Mouse (Mus musculus) CH12.LX (cell line): ENCODE measurements around the gene Galk1.

Experiments used
- EP300 ChIP-seq: IDR thresholded peaks from 2 replicates; pipeline ENCODE4 v1.6.1; 2011; ENCODE audit warnings: low read length, improper control_type of control experiment
- MAFK ChIP-seq: IDR thresholded peaks from 2 replicates; pipeline ENCODE4 v1.6.1; 2011; ENCODE audit warnings: low read length, improper control_type of control experiment; ENCODE audit not compliant: insufficient replicate concordance
- USF2 ChIP-seq: conservative IDR thresholded peaks from 2 replicates; pipeline ENCODE4 v1.6.1; 2011; ENCODE audit warnings: low read depth, low read length, improper control_type of control experiment

DNA sequence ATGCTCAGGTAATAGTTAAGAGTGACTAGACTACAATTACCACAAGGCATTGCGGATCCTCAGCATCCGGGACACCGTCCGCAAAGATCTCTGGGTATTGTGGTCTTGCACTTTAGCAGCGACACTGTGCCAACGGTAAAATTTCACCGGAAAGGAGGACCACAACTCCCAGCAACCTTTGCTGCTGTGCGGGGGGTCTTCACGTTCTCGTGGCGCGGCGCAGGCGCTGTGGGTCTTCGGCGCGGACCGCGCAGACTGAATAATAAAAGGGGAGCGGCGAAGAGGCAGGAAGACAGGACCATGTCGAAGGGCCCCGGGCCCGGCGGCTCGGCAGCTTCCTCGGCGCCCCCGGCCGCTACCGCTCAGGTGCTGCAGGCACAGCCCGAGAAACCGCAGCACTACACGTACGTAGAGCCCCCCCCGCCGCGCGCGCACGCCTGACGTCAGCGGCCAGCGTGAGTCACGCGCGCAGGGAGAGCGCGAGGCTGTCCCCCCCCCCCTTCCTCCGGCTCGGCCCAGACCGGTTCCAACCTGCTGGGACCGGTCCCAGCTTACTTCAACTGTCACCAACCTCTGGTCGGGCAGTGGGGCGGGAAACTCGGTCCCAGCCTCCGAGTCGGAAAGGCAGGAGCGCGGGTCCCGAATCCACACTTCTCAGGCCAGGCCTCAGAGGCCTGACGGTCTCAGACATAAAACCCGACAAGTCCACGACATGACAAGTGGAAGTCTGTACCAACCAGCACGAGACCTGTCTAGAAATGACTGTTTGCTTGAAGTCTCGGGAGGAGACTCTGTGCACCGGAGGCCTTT, 17.8 kb upstream of the Galk1 start, which contains the start of gene Unk:
- TF ChIP-seq USF2, result no peak
- TF ChIP-seq MAFK, result no peak
- TF ChIP-seq EP300, result no peak
